Mouse (Mus musculus): ENCODE results near the gene Xiap. TPM values are rescaled to one million over a fixed set of nuclear protein-coding genes. Genes with fewer than 3 reads are reported as not detected.

Xiap gene
- 10 to 100 TPM; 73.2 to 84.6 TPM for total RNA-seq (2023)

DNA sequence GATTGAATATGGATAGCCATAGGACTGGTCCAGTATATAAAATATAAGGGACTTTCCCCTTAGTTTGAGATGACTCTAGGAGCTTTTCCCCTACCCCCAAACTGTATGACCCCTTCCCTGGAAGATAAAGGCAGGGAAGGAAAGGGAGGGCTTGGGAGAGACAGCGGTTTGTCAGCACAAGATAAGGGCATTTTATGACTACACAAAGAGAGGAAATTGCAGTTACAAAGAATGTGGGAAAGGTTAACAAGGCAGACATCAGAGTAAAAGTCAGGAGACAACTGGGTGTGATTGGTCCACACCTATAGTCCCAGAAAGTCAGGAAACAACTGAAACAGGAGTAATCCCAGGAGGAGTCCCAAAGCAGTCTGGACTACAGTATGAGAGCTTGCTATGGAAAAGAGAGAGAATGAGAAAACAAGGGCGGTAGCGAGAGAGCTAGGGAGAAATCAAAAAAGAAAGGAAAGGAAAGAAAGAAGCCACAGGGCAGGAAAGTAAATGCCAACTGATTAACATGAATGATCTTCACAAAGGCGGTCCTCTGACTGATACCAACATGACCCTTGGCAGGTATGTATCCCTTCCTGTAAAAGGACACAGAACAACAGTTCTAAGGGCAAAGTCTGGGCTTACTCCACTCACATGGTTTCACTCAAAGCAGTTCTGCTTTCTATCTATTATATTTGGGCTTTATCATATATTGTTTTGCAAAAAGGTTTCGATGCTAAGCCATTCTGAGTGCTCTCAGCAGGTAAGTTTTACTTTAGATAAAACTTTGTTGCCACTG, at the start of gene Xiap:
TSS of gene Xiap (plus strand) at position 398 of the 787 bp plus-strand sequence.

DNA sequence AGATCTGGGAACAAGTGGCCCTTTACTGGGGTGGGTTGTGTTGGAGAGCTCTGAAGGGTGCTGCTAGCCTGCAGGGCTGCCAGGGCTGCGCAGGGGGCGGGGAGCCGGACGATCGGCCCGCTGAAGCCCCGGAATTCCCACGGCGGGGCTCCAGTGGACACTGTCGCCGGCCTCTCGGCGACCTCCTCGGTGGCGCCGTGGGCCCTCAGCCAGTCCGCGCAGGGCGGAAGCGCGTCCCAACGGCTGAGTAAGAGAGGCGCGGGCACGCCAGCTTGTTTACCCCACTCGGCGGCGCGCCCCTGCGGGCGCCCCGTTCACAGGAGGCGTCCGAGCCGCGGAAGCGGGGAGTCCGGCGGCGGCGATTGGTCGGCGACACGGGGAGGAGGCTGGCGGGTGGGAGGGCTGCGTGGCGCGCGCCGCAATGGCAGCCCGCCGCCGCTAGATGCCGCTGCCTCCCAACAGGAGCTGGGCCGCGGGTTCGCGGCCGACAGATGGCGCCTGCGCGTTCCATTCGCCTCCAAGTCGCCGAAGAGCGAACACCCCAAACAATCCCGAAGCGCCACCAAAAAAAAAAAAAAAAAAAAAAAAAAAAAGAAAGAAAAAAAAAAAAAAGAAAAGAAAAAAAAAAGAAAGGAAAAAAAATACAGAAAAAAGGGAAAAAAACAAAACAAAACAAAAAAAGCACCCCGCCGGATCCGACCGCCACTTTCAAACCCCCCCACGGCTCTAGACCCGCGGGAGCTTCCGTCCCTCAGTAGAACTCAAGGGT, 89.5 kb downstream of the Xiap start, which contains the start of gene Stag2:
TSS of gene Stag2 (plus strand) at position 530 of the 769 bp plus-strand sequence.

Other genes with a start within 250 kb of the Xiap start
- gene Thoc2, start 139.0 kb upstream of the Xiap start, total RNA-seq (2023) = 10 to 100 TPM; 70.6 to 87.1 TPM
- 100 to 1,000 TPM; 133 to 137 TPM for gene Stag2, start 89.6 kb downstream of the Xiap start, total RNA-seq (2023)

Data from monocyte, adult 59 days (primary cell).